Mouse (Mus musculus): ENCODE measurements around the gene Slc26a11. TPM values are rescaled to one million over a fixed set of nuclear protein-coding genes. Genes with fewer than 3 reads are reported as not detected.

Gene Slc26a11
- 1 to 10 TPM; 3.7 to 4.3 TPM for total RNA-seq (2021)

GRCm38 (mm10) chr11:119355443-119356385 lies at the start of gene Slc26a11, which contains the start of gene Sgsh:
Gene Slc26a11 (plus strand): TSS chr11:119355557.
Gene Sgsh (minus strand): TSS chr11:119355536.
- intact Hi-C loops (cut with DNase I), result loop anchor here (2.0 kb wide), 1 partner anchor 55 kb away; the partner anchor contains the start of gene Eif4a3

DNA sequence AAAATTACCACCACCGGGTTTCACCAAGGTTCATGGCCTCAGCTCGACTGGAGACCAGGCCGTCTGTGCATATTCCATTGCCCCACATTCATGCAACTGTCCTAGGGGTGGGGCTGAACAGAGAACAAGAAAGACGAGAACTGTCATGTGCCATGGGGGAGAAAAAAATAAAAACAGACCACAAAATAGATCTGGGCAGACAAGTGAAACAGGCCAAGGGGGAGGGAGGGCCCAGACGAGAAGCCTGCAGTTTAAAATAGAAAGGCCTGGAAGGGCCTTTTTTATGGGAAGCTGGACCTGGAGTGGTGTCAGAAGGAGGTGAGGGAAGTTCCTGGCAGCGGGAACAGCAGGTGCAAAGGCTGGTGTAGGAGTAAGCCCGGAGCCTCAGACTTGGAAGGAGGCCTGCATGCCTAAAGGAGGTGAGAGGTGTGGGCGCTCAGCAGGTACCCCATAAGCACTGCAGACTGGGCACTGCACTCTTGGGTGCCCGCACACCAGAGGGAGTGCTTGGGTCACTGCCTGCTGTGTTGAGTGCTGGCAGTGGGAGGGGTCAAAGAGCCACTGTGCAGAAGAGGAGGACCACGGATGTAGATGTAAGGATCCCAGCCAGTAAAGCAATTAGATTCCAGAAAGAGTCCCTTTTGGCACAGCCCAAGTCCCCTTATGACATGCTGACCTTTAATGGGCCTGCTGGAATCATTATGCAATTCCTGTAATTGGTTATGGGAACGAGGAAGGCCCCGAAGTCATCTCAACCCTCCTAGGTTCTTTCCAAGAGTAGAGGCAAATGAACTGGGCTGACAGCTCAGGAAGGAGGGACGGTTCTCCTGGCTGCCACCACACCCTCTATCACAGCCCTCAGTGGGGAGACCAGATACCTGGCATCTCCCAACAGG lies 48.3 kb upstream of the Slc26a11 start:
- intact Hi-C loops (cut with DNase I), result no loop called here

More at GRCm38 (mm10) chr11:119355443-119356385, at the start of gene Slc26a11, which contains the start of gene Sgsh:
- DNase-seq, result peak; percentile 90 to 93

GRCm38 (mm10) chr11:119307658-119307867 lies 47.8 kb upstream of the Slc26a11 start, which contains the start of gene Card14:
Gene Card14 (plus strand): TSS chr11:119307768.
- intact Hi-C loops (cut with DNase I), result no loop called here
- no peak for DNase-seq

More for the DNA sequence above, 48.3 kb upstream of the Slc26a11 start:
- no peak for DNase-seq

DNA sequence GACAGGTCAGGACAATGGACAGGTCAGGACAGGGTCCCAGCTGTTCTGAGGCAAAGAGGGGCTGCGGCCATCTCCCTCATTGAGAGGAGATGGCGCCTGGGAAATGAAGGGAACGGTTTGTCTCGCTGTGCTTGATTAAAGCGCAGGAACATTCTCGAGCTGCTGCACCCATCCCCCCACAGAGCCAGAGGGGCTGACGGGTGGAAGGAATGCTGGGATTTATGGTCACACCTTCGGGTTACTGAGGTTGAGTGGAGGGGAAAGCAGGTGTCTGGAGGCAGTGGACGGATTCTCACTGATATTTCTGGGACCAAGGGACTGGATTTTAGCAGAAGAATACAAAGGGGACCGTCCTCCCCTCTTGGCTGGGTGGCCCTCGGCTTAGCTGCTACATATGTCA lies 47.4 kb upstream of the Slc26a11 start:
- no peak for DNase-seq
- intact Hi-C loops (cut with DNase I), result no loop called here

DNA sequence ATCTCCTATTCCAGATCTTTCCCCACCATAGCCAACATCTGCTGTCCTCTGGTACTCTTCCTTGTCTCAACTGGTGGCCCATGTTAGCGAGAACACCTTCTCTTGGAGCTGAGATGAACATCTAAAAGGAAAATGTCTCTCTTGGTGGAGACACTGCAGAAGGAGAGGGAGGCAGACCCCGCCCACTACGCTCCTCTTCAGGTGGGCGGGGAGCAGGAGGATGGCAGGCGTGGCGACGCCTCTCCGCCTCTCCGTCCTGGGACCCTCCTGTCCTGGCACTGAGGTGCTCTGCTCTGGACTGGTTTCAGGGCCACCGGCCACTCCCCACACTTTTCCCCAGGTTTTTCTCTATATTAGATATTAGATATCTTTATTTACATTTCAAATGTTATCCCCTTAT lies 44.7 kb upstream of the Slc26a11 start:
- DNase-seq, result no peak
- intact Hi-C loops (cut with DNase I), result no loop called here

DNA sequence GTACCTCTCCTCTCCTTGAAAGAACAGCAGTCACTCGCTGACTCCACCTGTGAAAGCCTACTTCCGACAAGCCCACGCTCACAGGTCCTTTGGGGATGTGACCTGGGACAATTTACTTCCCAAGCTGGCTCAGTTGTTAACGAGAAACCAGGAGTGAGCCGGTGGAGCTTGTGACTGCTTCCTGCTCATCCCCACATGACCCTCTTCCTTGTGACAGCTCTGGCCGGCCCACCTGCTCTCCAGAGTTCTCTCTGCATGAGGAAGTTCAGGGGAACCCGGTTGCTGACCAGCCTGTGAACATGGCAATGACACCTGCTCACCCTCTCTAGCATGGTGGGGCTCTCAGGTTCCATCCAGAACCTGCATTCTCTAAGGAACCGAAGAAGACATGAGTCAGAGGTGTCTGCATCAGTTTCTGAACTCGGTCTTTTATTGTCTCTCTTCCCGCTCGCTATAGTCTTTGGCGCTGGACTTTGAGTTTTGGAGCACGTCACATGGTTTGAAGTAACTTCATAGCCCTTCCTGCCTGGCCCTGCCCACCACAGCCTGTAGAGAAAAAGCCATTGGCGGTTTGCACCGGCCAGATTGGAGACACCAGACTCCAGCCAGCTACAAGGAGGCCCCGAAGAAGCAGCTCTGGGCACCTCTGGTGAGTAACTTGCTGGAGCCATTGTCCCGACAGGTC lies 41.0 kb upstream of the Slc26a11 start:
- intact Hi-C loops (cut with DNase I), result no loop called here
- no peak for DNase-seq

GRCm38 (mm10) chr11:119316720-119317119 lies 38.6 kb upstream of the Slc26a11 start:
- intact Hi-C loops (cut with DNase I), result no loop called here
- DNase-seq, result peak; percentile 12 to 24

DNA sequence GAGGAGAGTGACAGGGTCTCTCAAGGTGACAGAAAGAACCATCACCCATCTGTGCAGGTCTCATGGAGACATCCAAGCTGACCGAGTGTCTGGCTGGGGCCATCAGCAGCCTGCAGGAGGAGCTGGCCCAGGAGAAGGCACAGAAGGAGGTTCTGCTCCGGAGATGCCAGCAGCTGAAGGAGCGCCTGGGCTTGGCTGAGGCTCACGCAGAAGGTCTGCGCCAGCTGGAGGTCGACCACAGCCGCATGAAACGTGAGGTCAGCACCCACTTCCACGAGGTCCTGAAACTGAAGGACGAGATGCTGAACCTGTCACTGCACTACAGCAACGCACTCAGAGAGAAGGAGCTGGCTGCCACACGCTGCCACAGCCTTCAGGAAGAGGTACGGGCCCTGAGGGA lies 32.8 kb upstream of the Slc26a11 start:
- intact Hi-C loops (cut with DNase I), result no loop called here

GRCm38 (mm10) chr11:119325068-119325467 lies 30.3 kb upstream of the Slc26a11 start:
- intact Hi-C loops (cut with DNase I), result no loop called here
- DNase-seq, result no peak

More for the DNA sequence above, 32.8 kb upstream of the Slc26a11 start:
- DNase-seq, result no peak

DNA sequence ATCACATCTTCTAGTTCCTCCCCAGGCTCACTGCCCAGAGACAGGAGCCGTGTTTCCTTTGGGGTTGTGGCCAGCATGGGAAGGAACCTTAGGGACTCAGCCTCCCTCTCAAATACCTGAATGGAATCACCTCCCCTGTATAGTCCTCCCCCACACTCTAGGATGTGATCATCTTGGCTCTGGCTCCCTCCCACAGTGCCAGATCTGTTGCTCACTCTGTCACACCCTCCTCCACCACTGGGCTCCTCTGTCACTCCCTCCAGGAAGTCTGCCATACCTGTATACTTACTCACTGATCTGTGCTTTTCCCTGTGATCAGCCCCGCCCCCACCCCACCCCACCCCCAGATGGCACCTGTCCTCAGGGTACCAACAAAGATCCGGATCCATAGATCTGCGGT lies 24.8 kb upstream of the Slc26a11 start:
- DNase-seq, result no peak
- intact Hi-C loops (cut with DNase I), result no loop called here

DNA sequence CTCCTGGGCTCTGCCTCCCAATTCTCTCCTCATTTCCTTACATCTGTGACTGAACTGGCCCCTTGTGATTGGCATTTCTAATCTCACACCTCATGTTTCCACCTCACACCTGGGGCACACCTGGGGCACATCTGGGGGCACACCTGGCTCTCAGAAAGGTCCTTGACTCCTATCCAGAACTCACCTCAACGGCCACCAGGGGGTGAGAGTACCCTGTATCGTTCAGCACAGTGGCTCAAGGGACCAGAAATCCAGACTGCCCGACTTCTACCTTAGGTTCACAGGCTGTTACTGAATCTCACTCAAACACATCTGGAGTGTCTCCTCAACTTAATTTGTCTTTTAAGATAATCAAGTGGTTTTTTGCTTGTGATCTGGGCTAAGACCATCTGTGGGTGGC lies 23.4 kb upstream of the Slc26a11 start:
- no peak for DNase-seq
- intact Hi-C loops (cut with DNase I), result no loop called here

GRCm38 (mm10) chr11:119338271-119339059 lies 16.9 kb upstream of the Slc26a11 start:
- intact Hi-C loops (cut with DNase I), result loop anchor here (1.0 to 5.0 kb wide), 3 partner anchors 25 to 154 kb away; partner anchors contain the start of gene Endov
- DNase-seq, result no peak

- intact Hi-C loops (cut with DNase I), result loop anchor here (1.0 to 5.0 kb wide), 3 partner anchors 24 to 153 kb away; partner anchors contain the start of gene Endov
- no peak for DNase-seq
Measured at GRCm38 (mm10) chr11:119339179-119339578, 16.2 kb upstream of the Slc26a11 start.

DNA sequence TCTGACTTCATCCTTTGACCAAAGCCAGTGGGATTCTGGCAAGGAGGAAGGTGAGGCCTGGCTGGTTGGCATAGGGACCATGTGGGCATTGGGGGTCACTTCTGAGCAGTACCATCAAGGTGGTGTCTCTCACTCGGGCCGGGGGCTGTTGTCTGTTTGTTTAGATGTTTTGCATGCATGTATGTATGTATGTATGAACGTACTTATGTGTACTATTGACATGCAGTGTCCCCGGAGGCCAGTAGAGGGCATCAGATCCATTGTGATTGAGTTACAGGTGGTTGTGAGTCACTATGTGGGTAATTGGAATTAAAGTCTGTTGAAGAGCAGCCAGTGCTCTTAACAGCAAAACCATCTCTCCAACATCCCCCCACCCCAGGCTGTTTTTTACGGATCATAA lies 15.7 kb upstream of the Slc26a11 start:
- intact Hi-C loops (cut with DNase I), result loop anchor here (1.0 to 5.0 kb wide), 3 partner anchors 24 to 153 kb away; partner anchors contain the start of gene Endov
- DNase-seq, result peak; percentile 67 to 81

GRCm38 (mm10) chr11:119344178-119344577 lies 11.2 kb upstream of the Slc26a11 start:
- intact Hi-C loops (cut with DNase I), result no loop called here
- DNase-seq, result no peak

- no peak for DNase-seq
- intact Hi-C loops (cut with DNase I), result no loop called here
Measured at GRCm38 (mm10) chr11:119344865-119345264, 10.5 kb upstream of the Slc26a11 start.

DNA sequence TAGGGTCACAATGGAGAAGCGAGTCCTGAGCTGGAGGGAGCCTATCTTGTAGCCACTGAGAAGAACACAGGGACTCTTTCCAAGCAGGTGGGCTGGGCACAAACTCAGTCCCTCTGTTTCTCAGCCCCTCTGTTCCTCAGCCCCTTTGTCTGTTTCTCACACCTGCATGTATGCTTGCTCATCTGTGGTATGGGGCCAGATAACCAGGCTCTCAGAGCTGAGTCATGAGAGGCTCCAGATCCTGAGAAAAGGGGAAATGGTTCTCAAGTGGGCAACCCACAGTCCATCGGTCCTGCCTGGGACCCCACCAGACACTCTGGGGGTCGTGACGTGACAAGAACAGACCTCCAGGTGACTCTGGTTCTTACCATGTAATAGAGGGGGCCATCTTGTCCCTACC lies 8.2 kb upstream of the Slc26a11 start:
- DNase-seq, result no peak
- intact Hi-C loops (cut with DNase I), result no loop called here

GRCm38 (mm10) chr11:119352113-119352512 lies 3.2 kb upstream of the Slc26a11 start:
- intact Hi-C loops (cut with DNase I), result no loop called here
- DNase-seq, result no peak

DNA sequence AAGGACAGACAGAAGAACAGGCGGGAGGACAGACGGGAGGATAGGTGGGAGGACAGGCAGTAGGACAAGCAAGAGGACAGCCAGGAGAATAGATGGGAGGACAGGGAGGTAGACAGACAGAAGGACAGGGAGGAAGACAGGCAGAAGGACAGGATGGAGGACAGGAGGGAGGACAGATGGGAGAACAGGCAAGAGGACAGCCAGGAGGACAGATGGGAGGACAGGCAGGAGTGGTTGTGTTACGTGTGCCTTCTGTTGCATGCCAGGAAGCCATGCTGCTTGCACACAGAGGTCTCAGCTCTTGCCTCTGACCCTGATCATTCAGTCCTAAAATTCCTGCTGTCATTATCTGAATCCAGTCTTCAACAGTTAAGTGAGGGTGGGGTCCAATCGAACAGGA lies 1.4 kb upstream of the Slc26a11 start:
- intact Hi-C loops (cut with DNase I), result loop anchor here (2.0 kb wide), 1 partner anchor 53 kb away; the partner anchor contains the start of gene Eif4a3
- no peak for DNase-seq

All from heart, postnatal 36 days (tissue).